Mouse (Mus musculus): ENCODE data around the gene Schip1.

DNA sequence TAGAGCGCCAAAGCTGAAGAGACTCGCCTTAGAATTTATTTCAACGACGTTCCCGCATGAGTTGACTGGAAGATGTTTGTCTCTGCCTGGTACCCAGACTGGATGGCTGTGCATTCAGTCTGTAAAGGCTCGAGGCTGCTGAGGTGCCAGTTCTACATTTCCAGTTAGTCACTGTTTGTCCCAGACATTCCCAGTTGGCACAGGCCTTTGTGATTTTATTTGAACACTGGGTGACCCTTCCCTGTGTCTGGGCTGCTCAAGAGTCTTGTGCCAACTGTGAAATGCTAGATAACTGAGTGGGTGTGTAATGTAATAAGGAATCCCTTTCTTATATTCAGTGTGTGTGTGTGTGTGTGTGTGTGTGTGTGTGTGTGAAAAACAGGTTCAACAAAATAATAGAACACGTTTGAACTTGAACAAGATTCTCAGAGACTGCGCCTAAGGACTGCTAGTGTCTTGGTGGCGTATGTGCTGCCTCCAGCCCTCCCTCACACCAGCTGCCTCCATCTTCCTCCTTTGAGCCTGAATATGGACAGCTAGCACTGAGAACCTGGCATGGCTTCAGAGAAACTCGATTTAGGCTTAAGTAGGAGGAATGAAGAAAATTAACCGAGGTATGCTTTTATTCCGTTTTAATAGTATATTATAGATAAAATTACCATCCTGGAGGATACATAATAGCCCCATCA is 451.9 kb downstream of the Schip1 start:
- TF ChIP-seq CTCF (IDR thresholded peaks at IDR 0.05; ENCODE audit: control insufficient read depth, insufficient read depth, insufficient replicate concordance, low read depth, low read length) (no peak), POLR2A (IDR thresholded peaks at IDR 0.05; ENCODE audit: control insufficient read depth, low read depth, low read length) (no peak)

All from testis, adult 2 months (tissue).